Mouse (Mus musculus) intestine, postnatal 0 days (tissue): ENCODE results near the gene Capza2. TPM values are rescaled to one million over a fixed set of nuclear protein-coding genes. Genes with fewer than 3 reads are reported as not detected.

Experiments used
- ATAC-seq: fragments of 200-750 bp; cut with Nextera tagmentation; 2 replicates; pipeline ENCODE4 v1.8.0; 2017; ENCODE audit warnings: mild to moderate bottlenecking, moderate TSS enrichment, moderate library complexity
- H3K27ac ChIP-seq: fragments of 300-500 bp; sonication (generic); 2 replicates; pipeline ENCODE4 v1.5.1; 2014; ENCODE audit warnings: mild to moderate bottlenecking, low read depth, low read length, moderate library complexity
- H3K27me3 ChIP-seq: fragments of 300-500 bp; sonication (generic); replicated peaks from 2 replicates; pipeline ENCODE4 v1.6.1; 2014; ENCODE audit warnings: low read length, mixed read lengths; ENCODE audit not compliant: control insufficient read depth, insufficient read depth
- H3K36me3 ChIP-seq: fragments of 300-500 bp; sonication (generic); 2 replicates; pipeline ENCODE4 v1.6.1; 2014; ENCODE audit warnings: mild to moderate bottlenecking, moderate library complexity; ENCODE audit not compliant: control insufficient read depth, insufficient read depth
- H3K4me1 ChIP-seq: fragments of 300-500 bp; sonication (generic); replicated peaks from 2 replicates; pipeline ENCODE4 v1.6.1; 2014; ENCODE audit warnings: antibody characterized with exemption, low read length, mixed read lengths; ENCODE audit not compliant: control insufficient read depth, insufficient read depth
- H3K4me2 ChIP-seq: fragments of 300-500 bp; sonication (generic); replicated peaks from 2 replicates; pipeline ENCODE4 v1.6.1; 2014; ENCODE audit warnings: low read depth, mild to moderate bottlenecking, moderate library complexity
- H3K4me3 ChIP-seq: fragments of 300-500 bp; sonication (generic); 2 replicates; pipeline ENCODE4 v1.5.1; 2014; ENCODE audit warnings: low read depth, low read length
- H3K9ac ChIP-seq: fragments of 300-500 bp; sonication (generic); 2 replicates; pipeline ENCODE4 v1.6.1; 2014; ENCODE audit warnings: mild to moderate bottlenecking, low read depth, low read length
- H3K9me3 ChIP-seq: fragments of 300-500 bp; sonication (generic); 2 replicates; pipeline ENCODE4 v1.6.1; 2016; ENCODE audit warnings: mixed run types; ENCODE audit not compliant: control insufficient read depth
- CTCF ChIP-seq: sonication (generic); IDR thresholded peaks from 2 replicates; pipeline ENCODE4 v1.5.1; 2016; ENCODE audit warnings: low read depth, mild to moderate bottlenecking, control low read depth, antibody characterized with exemption, moderate library complexity
- WGBS: fragments of 180-500 bp; shearing (Covaris S2); extraction: QIAGEN DNeasy Blood & Tissue Kit; methylation state at CpG from one replicate; pipeline ENCODE4 v1.1.7; 2014; 5-methylcytosine and 5-hydroxymethylcytosine counted together
- polyA plus RNA-seq: library from polyadenylated mRNA; unstranded; fragments of >200 nt; fragmentation: Nextera tagmentation; extraction: Ambion mirVana; gene quantifications from 2 replicates; pipeline ENCODE4 v1.2.1, GENCODE M21; 2015

Gene Capza2
- polyA plus RNA-seq, 1 experiment from 2014 or later, result 195 TPM

DNA sequence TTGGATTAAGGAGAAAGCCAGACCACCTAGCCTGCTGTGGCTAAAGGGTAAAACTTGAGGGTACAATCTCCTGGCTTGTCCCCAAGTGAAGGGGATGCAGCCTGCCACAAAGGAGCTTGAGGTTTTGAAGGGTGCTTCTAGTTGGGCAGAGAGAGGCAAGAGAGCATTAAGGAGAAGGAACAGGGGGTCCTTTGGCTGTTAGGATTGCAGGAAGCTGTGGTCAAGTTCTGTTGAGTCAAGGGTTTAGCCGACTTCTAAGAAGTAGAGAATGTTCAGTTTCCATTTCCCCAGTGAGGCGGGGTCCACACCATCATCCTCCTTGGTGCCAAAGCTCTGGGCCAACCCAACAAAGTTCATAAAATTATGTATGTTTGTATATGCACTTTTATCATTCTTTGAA, 19.0 kb downstream of the Capza2 start:
- Histone ChIP-seq H3K27me3 (no peaks in the 10 kb centered on the region), H3K9ac (no peak overlapping the region), H3K36me3 (peaks cover 31% of the 10 kb centered on the region), H3K27ac (no peak overlapping the region), H3K4me3 (no peak overlapping the region), H3K9me3 (no peaks in the 10 kb centered on the region), H3K4me2 (no peak overlapping the region), H3K4me1 (no peaks in the 10 kb centered on the region)
- no peak for ATAC-seq
- no peak for TF ChIP-seq CTCF
- WGBS, result 83% methylated on average over 2 of the region's 2 CpGs

DNA sequence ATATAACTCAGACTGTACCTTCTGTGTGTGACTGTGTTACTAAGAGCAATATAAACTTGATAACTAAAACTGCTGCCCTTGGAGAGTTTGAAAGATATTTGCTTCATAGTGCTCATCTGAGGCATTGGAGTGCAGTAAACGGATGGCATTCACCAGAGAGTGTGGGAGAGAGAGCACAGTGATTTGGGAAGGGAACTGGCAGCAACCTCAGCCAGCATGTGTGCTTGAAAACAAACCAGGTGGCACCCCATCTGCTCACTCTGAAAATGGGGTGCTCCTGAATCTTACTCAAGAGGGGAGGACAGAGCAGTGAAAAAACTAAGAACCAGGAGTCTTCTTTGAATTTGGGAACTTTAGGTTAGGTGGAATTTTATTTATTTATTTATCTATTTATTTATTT, 21.3 kb downstream of the Capza2 start:
- H3K9me3 ChIP-seq, result no peaks in the 10 kb centered on the region
- no peak for ATAC-seq
- no peak overlapping the region for H3K4me2 ChIP-seq
- no peaks in the 10 kb centered on the region for H3K4me1 ChIP-seq
- H3K27ac ChIP-seq, result no peak overlapping the region
- H3K27me3 ChIP-seq, result no peaks in the 10 kb centered on the region
- no peak overlapping the region for H3K9ac ChIP-seq
- peaks cover 38% of the 10 kb centered on the region for H3K36me3 ChIP-seq
- WGBS, result 79% methylated on average over 1 of the region's 1 CpGs
- TF ChIP-seq CTCF, result no peak
- H3K4me3 ChIP-seq, result no peak overlapping the region

DNA sequence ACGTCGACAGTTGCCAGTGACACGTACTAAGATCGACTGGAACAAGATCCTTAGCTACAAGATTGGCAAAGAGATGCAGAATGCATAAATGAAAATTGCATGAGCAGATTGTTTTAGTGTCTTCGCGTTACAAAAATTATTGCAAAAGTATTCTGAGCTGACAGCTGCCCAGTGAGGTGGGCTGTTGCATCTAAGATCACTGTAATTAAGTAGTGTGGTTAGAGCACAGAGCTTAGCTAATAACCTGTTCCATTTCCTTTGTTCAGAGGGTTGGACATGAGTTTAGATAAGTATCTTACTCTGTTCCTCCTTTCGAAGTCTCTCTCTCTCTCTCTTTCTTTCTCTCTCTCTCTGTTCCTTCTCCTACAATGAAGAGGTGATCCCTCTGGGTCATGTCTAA, 29.3 kb downstream of the Capza2 start:
- Histone ChIP-seq H3K9me3 (no peaks in the 10 kb centered on the region), H3K27me3 (no peaks in the 10 kb centered on the region), H3K4me1 (no peaks in the 10 kb centered on the region), H3K27ac (no peak overlapping the region), H3K36me3 (peaks cover 54% of the 10 kb centered on the region), H3K4me2 (no peak overlapping the region), H3K9ac (no peak overlapping the region), H3K4me3 (no peak overlapping the region)
- ATAC-seq, result no peak
- 95% methylated on average over 7 of the region's 7 CpGs for WGBS
- TF ChIP-seq CTCF, result no peak

DNA sequence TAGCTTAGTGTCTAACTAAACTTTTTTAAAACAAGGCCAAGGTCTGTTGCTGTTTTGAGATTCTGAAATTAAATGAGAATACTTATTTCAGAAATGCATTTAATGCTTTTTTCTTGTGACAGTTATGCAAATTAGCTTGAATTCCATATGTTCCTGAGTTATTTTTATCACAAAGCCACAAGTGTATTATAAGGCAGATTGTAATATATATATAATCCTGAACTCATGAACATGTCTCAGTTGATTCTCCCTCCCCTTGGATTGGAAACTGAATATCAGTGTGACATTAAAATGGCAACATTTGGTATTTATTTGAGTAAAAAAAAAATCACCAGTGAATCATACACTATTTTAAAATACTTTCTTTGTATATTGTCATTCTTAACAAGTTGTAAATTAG, 30.0 kb downstream of the Capza2 start:
- Histone ChIP-seq H3K9me3 (no peaks in the 10 kb centered on the region), H3K4me1 (no peaks in the 10 kb centered on the region), H3K4me2 (no peak overlapping the region), H3K9ac (no peak overlapping the region), H3K27me3 (no peaks in the 10 kb centered on the region), H3K4me3 (no peak overlapping the region), H3K36me3 (peaks cover 54% of the 10 kb centered on the region), H3K27ac (no peak overlapping the region)
- no peak for TF ChIP-seq CTCF
- no peak for ATAC-seq

DNA sequence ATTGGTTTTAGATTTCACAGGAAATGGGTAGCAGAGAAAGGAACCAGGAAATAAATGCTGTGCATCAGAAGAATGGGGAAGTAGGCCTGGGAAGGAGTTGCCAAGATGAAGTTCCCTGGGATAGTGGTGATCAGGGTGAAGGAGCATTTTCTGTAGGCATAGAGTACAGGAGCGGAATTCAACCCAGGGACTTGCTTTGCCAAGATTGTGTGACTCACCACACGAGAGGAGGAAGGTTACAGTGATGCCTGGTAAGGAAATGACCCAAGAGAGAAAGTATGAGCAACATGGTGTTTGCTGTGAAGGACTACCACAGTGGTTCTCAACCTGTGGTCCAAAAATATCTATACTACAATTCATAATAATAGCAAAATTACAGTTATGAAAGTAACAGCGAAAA, 31.8 kb downstream of the Capza2 start:
- ATAC-seq, result 0 out of 2 replicates have a peak, but pooled peaks have one; percentile 29
- no peak for TF ChIP-seq CTCF

GRCm38 (mm10) chr6:17668334-17668733, 32.3 kb downstream of the Capza2 start:
- Histone ChIP-seq H3K27ac (no peak overlapping the region), H3K4me1 (no peaks in the 10 kb centered on the region), H3K9ac (no peak overlapping the region), H3K9me3 (no peaks in the 10 kb centered on the region), H3K4me2 (no peak overlapping the region), H3K4me3 (no peak overlapping the region), H3K36me3 (peaks cover 33% of the 10 kb centered on the region), H3K27me3 (no peaks in the 10 kb centered on the region)
- ATAC-seq, result no peak
- WGBS, result 91% methylated on average over 12 of the region's 12 CpGs
- no peak for TF ChIP-seq CTCF

More for the DNA sequence above, 31.8 kb downstream of the Capza2 start:
- H3K9me3 ChIP-seq, result no peaks in the 10 kb centered on the region
- H3K4me3 ChIP-seq, result no peak overlapping the region
- H3K36me3 ChIP-seq, result peaks cover 38% of the 10 kb centered on the region
- H3K4me2 ChIP-seq, result no peak overlapping the region
- no peak overlapping the region for H3K27ac ChIP-seq
- H3K4me1 ChIP-seq, result no peaks in the 10 kb centered on the region
- no peaks in the 10 kb centered on the region for H3K27me3 ChIP-seq
- 90% methylated on average over 3 of the region's 3 CpGs for WGBS
- no peak overlapping the region for H3K9ac ChIP-seq

DNA sequence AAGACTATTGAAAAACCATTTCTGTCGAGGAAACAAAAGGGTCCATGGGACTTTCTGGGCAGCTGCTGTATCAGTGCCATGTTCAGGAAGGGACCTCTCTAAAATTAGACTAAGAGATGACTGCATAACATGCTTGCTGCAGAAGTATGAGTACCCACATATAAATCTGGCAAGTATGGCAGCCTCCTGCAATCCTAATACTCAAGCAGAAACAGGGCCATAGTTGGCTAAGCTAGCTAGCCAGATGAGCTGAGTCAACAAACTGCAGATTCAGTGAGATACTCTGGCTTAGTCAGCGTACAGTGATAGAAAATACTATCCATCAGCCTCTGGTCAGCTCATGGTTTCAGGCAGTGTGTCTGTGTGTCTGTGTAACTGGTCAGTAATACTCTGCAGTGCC, 33.8 kb downstream of the Capza2 start:
- no peak for ATAC-seq
- Histone ChIP-seq H3K4me2 (no peak overlapping the region), H3K9me3 (no peaks in the 10 kb centered on the region), H3K4me1 (no peaks in the 10 kb centered on the region), H3K9ac (no peak overlapping the region), H3K4me3 (no peak overlapping the region), H3K36me3 (peaks cover 27% of the 10 kb centered on the region), H3K27me3 (no peaks in the 10 kb centered on the region), H3K27ac (no peak overlapping the region)
- 76% methylated on average over 2 of the region's 2 CpGs for WGBS
- no peak for TF ChIP-seq CTCF
